Mouse (Mus musculus): ENCODE results near the gene Olfr555. TPM values are rescaled to one million over a fixed set of nuclear protein-coding genes. Genes with fewer than 3 reads are reported as not detected.
"Not testable (repeated sequence)": the region's sequence is repeated elsewhere in the genome, so short reads cannot be mapped to it uniquely, and the experiment has no call there.

Gene Olfr555
- polyA plus RNA-seq (2012; rRNA removed): not detected in 2 replicates

GRCm38 (mm10) chr7:102658523-102658922, at the start of gene Olfr555:
Gene Olfr555, plus strand, starts transcription at chr7:102658823.
- H3K4me3 ChIP-seq (ENCODE audit: insufficient read depth, low read length): no peak within 1 kb of the TSS

GRCm38 (mm10) chr7:102618118-102618517, 40.5 kb upstream of the Olfr555 start, which contains the start of gene Olfr553:
Gene Olfr553, minus strand, starts transcription at chr7:102618218.
- Histone ChIP-seq H3K27ac (ENCODE audit: insufficient read depth, low read length) (no peak within 1 kb of the TSS), H3K4me3 (ENCODE audit: insufficient read depth, low read length) (no peak within 1 kb of the TSS)
- TF ChIP-seq POLR2A (IDR thresholded peaks at IDR 0.05; ENCODE audit: extremely low read depth, insufficient read depth, low read length): no peak
- TF ChIP-seq CTCF (IDR thresholded peaks at IDR 0.05; ENCODE audit: extremely low read depth, insufficient read depth, low read length): no peak

More at GRCm38 (mm10) chr7:102658523-102658922, at the start of gene Olfr555:
- TF ChIP-seq CTCF (IDR thresholded peaks at IDR 0.05; ENCODE audit: extremely low read depth, insufficient read depth, low read length): no peak
- TF ChIP-seq POLR2A (IDR thresholded peaks at IDR 0.05; ENCODE audit: extremely low read depth, insufficient read depth, low read length): no peak
- no peak within 1 kb of the TSS for H3K27ac ChIP-seq (ENCODE audit: insufficient read depth, low read length)
- no peaks in the 10 kb centered on the region for H3K4me1 ChIP-seq (ENCODE audit: control insufficient read depth, insufficient read depth, low read length)

GRCm38 (mm10) chr7:102619608-102620007, 39.0 kb upstream of the Olfr555 start:
- Histone ChIP-seq H3K4me1 (ENCODE audit: control insufficient read depth, insufficient read depth, low read length) (no peaks in the 10 kb centered on the region), H3K27ac (ENCODE audit: insufficient read depth, low read length) (no peak overlapping the region), H3K4me3 (ENCODE audit: insufficient read depth, low read length) (no peak overlapping the region)
- TF ChIP-seq POLR2A (IDR thresholded peaks at IDR 0.05; ENCODE audit: extremely low read depth, insufficient read depth, low read length) (no peak), CTCF (IDR thresholded peaks at IDR 0.05; ENCODE audit: extremely low read depth, insufficient read depth, low read length) (no peak)

More at GRCm38 (mm10) chr7:102618118-102618517, 40.5 kb upstream of the Olfr555 start, which contains the start of gene Olfr553:
- no peaks in the 10 kb centered on the region for H3K4me1 ChIP-seq (ENCODE audit: control insufficient read depth, insufficient read depth, low read length)

- H3K4me1 ChIP-seq (ENCODE audit: control insufficient read depth, insufficient read depth, low read length); H3K27ac ChIP-seq (ENCODE audit: insufficient read depth, low read length); H3K4me3 ChIP-seq (ENCODE audit: insufficient read depth, low read length): not testable (repeated sequence)
Observed at GRCm38 (mm10) chr7:102620368-102620767, 38.3 kb upstream of the Olfr555 start.

GRCm38 (mm10) chr7:102636665-102637064, 22.0 kb upstream of the Olfr555 start:
- TF ChIP-seq POLR2A (IDR thresholded peaks at IDR 0.05; ENCODE audit: extremely low read depth, insufficient read depth, low read length) (no peak), CTCF (IDR thresholded peaks at IDR 0.05; ENCODE audit: extremely low read depth, insufficient read depth, low read length) (peak; percentile 15; the same call in 1 of the 2 replicates)
- Histone ChIP-seq H3K27ac (ENCODE audit: insufficient read depth, low read length) (no peak overlapping the region), H3K4me3 (ENCODE audit: insufficient read depth, low read length) (no peak overlapping the region), H3K4me1 (ENCODE audit: control insufficient read depth, insufficient read depth, low read length) (no peaks in the 10 kb centered on the region)

GRCm38 (mm10) chr7:102638132-102638531, 20.5 kb upstream of the Olfr555 start, which contains the start of gene Olfr554:
Gene Olfr554, plus strand, starts transcription at chr7:102638432.
- Histone ChIP-seq H3K4me3 (ENCODE audit: insufficient read depth, low read length) (no peak within 1 kb of the TSS), H3K4me1 (ENCODE audit: control insufficient read depth, insufficient read depth, low read length) (no peaks in the 10 kb centered on the region), H3K27ac (ENCODE audit: insufficient read depth, low read length) (no peak within 1 kb of the TSS)
- TF ChIP-seq CTCF (IDR thresholded peaks at IDR 0.05; ENCODE audit: extremely low read depth, insufficient read depth, low read length) (no peak), POLR2A (IDR thresholded peaks at IDR 0.05; ENCODE audit: extremely low read depth, insufficient read depth, low read length) (no peak)

GRCm38 (mm10) chr7:102644945-102645344, 13.7 kb upstream of the Olfr555 start:
- H3K4me1 ChIP-seq (ENCODE audit: control insufficient read depth, insufficient read depth, low read length); H3K27ac ChIP-seq (ENCODE audit: insufficient read depth, low read length); H3K4me3 ChIP-seq (ENCODE audit: insufficient read depth, low read length): not testable (repeated sequence)

GRCm38 (mm10) chr7:102664599-102664998, 6.0 kb downstream of the Olfr555 start, which contains the start of gene Olfr556:
Gene Olfr556, plus strand, starts transcription at chr7:102664899.
- Histone ChIP-seq H3K27ac (ENCODE audit: insufficient read depth, low read length) (no peak within 1 kb of the TSS), H3K4me1 (ENCODE audit: control insufficient read depth, insufficient read depth, low read length) (no peaks in the 10 kb centered on the region), H3K4me3 (ENCODE audit: insufficient read depth, low read length) (no peak within 1 kb of the TSS)
- TF ChIP-seq CTCF (IDR thresholded peaks at IDR 0.05; ENCODE audit: extremely low read depth, insufficient read depth, low read length) (no peak), POLR2A (IDR thresholded peaks at IDR 0.05; ENCODE audit: extremely low read depth, insufficient read depth, low read length) (no peak)

GRCm38 (mm10) chr7:102665378-102665777, 6.8 kb downstream of the Olfr555 start:
- no peak overlapping the region for H3K27ac ChIP-seq (ENCODE audit: insufficient read depth, low read length)
- H3K4me1 ChIP-seq (ENCODE audit: control insufficient read depth, insufficient read depth, low read length): no peaks in the 10 kb centered on the region
- H3K4me3 ChIP-seq (ENCODE audit: insufficient read depth, low read length): no peak overlapping the region
- TF ChIP-seq POLR2A (IDR thresholded peaks at IDR 0.05; ENCODE audit: extremely low read depth, insufficient read depth, low read length) (no peak), CTCF (IDR thresholded peaks at IDR 0.05; ENCODE audit: extremely low read depth, insufficient read depth, low read length) (no peak)

GRCm38 (mm10) chr7:102676225-102676624, 17.6 kb downstream of the Olfr555 start:
- no peaks in the 10 kb centered on the region for H3K4me1 ChIP-seq (ENCODE audit: control insufficient read depth, insufficient read depth, low read length)
- TF ChIP-seq POLR2A (IDR thresholded peaks at IDR 0.05; ENCODE audit: extremely low read depth, insufficient read depth, low read length) (no peak), CTCF (IDR thresholded peaks at IDR 0.05; ENCODE audit: extremely low read depth, insufficient read depth, low read length) (no peak)
- no peak overlapping the region for H3K4me3 ChIP-seq (ENCODE audit: insufficient read depth, low read length)
- no peak overlapping the region for H3K27ac ChIP-seq (ENCODE audit: insufficient read depth, low read length)

Data from cortical plate, adult 2 months (tissue).